Mouse (Mus musculus) brain, adult 2 months (tissue): ENCODE results near the gene Hoxa9.

ENCODE experiments used
- DNase-seq: peaks from one replicate; pipeline ENCODE4 v3.0.0; 2011; ENCODE audit warnings: low read depth, low spot score

The Hoxa9 gene

DNA sequence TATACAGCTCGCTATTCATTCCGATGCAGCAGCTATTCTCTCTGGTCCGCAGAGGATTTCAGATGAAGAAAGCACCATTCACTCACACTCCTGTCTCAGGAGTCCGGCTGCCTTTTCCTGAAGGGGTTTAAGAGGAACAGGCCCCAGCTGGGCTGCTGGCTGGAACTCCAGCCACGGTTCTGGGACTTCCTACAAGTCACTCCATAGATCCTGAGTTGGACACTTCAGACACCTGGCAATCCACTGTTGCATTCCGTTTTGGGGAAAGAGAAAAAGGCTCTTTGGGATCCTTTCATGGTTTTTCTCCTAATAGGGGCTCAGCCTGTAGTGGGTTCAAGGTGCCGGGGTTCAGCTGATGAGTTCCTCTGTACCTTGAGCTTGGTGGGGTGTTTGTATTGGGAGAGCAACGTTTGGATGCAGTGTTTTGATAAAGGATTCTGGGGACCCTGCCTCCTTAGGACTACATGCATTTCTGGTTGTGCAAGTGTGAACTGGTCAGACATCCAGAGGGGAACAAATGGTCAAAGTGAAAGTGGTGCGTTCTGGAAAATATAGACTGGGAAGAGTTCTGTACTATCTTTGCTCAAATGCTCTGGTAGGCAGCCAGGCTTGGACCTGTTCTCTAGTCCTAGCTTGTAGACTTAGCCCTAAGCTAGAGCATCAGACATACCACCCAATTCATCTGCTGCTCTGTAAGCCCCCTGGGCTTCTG, 31.0 kb upstream of the Hoxa9 start:
- no peak for DNase-seq

DNA sequence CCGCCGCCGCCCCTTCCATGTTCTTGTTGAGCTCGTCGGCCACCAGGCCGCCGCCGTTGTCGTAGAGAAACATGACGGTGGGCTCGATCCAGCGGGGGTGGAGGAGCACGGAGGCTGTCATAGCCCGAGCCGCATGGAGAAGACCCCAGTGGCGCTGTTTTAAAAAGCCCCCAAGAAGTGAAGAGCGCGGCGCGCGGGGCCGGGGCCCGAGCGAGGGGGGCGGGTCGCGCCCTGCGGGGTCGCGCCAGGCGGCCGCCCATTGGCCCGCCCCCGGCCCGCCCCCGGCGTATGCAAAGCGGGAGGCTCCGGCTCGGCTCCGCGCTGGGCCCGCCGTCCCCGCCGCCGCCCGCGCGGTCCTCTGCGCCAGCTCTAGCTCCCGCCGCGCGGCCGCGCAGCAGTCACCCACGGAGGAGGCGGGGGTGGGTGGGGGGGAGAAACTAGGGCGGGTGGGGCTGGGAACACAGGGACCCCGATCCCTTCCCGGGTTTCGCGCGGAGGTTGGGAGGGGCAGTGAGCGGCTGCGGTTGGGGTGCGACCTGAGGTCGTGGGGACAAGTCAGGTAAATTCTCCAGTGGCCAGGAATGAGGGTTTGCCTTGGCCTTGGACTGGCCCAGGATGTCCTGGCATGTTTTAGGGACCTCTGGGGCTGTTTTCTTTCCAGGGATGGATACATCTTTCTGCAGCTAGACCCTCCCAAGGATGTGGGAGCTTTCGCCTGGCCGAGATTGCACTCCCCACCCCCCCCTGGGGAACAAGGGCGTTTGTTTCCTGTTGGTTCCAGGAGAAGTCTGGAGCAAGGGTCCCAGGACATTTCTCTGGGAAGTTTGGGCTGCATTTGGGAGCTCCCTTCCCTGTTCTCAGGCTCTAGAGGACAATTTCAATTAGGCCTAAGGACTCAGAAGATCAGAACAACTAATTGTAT, 30.0 kb upstream of the Hoxa9 start, which contains the start of gene Hoxa13:
Hoxa13 (minus strand) TSS at position 227 of the 922 bp plus-strand sequence.
- no peak for DNase-seq

- no peak for DNase-seq
Measured at GRCm38 (mm10) chr6:52259811-52260261, 28.9 kb upstream of the Hoxa9 start.

- DNase-seq: no peak
Measured at GRCm38 (mm10) chr6:52259081-52259790, 28.3 kb upstream of the Hoxa9 start.

GRCm38 (mm10) chr6:52256956-52257355, 26.1 kb upstream of the Hoxa9 start:
- DNase-seq: peak; percentile 79

DNA sequence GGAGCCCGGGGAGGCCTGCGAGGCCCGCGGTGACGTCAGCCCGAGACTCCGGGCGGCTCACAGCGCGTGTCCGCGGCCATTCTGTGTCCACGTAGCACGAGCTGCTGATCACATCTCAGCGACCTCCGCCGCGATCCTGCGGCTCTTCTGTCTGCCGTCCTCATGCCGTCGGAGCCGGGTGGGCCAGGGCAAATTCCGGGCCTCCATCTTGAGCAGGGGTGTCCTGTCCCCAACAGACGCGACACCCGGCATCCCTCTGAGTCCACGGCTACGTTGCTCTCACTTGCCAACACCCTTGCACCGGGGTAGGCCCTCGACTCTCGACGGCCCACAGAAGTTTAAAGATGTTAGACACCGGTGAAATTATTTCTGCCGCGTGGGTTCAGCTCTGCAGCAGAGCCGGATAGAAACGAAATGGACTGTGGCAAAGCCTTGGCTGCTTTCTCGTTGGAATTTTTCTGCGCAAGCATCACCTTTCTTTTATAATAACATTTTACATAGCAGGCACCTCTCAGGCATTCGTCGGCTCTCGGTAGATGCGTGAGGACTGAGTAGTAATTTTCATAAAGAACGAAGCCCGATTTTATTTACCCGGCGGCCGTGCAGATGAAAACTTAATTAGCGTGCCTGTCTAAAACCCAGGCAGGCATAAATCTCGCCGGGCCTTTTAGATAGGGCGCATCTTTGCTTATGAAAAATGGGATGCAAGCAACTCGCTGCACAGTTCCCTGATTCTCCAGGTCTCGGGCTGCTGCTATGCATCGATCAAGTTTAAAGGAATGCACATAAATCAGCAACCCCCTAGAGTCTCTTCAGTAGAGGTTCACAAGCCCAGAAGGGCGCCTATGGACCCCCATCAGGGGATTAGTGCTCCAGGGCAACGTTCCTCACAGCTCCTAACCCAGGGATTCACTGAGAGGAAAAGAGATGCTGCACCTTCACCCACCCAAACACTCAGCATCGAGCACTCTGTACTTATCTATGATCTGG, 22.9 kb upstream of the Hoxa9 start:
- DNase-seq: no peak

- DNase-seq: no peak
Measured at GRCm38 (mm10) chr6:52252775-52253376, 22.0 kb upstream of the Hoxa9 start.

DNA sequence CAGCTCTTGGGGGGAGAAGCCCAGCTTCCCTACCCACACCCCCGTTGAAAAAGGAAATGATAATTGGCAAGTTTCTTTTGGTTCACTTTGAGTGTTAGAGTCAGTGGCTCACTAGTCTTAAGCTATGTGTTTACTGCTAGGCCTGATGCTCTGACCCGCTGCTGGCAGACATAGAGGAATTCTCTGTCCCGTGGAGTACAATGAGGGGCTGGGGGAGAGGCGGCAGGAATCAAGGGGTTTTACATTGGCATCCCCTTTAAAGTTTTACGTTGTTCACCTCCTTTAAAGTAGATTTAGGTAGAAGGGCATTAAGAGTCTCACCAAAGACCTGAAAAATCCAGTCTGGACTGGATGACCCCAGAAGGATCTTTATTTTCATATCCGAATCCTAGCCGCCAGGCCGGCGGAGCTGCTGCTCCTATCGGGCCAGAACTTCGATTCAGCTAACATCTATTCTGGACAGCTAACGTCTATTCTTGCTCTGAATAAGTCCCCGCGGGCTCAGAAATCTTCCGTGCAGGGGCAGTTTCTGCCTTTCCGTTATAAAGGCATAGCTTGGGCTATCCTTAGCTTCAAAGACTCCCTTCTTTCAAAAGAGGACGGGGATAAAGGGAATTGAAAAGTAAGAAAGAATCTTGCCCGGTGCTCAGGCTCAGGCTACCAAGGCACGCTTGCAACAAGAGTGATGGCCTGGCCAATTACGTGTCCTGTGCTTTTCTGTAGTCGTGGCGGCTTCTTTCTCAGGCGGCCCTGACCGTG, 21.3 kb upstream of the Hoxa9 start:
- no peak for DNase-seq

- DNase-seq: no peak
Measured at GRCm38 (mm10) chr6:52251177-52251879, 20.4 kb upstream of the Hoxa9 start.

DNA sequence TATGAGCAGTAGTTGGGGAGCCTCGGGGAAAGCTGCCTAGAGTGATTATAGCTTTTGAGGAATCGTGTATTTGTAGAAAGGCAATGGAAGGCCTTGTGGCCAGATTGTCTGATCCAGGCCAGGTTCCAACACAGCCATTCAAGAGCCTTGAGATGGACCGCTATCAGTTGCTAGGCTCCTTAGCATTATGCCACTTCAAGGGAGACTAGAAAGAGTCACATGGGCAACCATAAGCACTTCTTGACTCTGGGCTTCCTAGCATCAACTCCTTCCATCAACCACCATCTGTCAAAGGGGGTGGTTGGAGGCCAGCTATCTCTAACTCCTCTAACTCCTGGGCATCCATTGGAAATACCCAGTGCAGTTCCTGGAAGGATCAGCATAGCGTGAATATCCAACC, 18.9 kb upstream of the Hoxa9 start:
- no peak for DNase-seq

GRCm38 (mm10) chr6:52249415-52249738, 18.5 kb upstream of the Hoxa9 start:
- DNase-seq: no peak

GRCm38 (mm10) chr6:52248638-52249414, 17.9 kb upstream of the Hoxa9 start:
- DNase-seq: no peak

GRCm38 (mm10) chr6:52247766-52248637, 17.1 kb upstream of the Hoxa9 start:
- no peak for DNase-seq

- no peak for DNase-seq
Measured at GRCm38 (mm10) chr6:52246916-52247315, 16.0 kb upstream of the Hoxa9 start.

- no peak for DNase-seq
Measured at GRCm38 (mm10) chr6:52246403-52246803, 15.5 kb upstream of the Hoxa9 start.

DNA sequence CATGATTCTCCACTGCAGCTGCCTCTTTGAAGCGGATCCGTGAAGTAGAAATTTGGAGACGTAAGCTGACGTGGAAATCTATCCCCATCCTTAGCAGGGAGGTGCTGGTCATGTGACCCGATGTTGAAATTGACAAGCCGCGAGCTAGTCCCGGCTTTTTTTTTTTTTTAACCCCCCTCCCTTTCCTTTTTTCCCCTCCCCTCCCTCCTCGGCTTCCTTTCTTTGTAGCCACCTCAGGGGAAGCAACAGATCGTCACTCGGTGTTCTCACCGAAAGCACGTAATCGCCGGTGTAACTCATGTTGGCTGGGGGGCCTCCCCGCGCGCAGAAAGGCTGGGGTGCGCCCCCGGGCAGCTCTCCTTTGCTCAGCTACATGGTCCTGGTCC, 14.9 kb upstream of the Hoxa9 start, which contains the start of gene Hoxa11:
Hoxa11 (minus strand) TSS at position 54 of the 386 bp plus-strand sequence.
- no peak for DNase-seq

DNA sequence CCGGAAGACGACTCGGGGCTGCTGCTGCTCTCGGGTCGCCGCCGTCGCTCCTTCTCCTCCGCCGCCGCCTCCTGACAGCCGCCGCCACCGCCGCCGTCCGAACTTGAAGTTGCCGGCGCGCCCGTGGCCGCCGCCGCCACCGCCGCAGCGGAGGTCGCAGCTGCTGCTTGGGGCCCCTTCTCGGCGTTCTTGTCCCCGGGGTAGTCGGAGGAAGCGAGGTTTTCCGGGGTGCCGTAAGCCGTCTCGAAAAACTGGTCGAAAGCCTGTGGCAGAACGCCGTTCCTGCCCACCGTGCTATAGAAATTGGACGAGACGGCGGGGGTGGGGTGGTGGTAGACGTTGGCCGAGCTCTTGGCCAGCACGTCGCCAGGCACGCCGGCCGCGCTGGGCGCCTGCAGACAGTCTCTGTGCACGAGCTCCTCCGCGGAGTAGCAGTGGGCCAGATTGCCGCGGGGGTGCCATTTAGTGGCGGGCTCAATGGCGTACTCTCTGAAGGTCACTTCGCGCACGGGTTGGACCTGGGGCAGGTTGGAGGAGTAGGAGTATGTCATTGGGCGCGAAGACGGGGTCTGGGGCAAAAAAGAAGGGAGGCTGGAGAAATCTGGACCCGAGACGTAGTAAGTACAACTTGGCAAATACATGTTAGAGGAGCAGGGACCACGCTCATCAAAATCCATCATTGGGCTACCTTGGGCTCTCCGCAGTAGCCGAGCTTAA, 14.3 kb upstream of the Hoxa9 start:
- DNase-seq: no peak
